Mouse (Mus musculus) adrenal gland, adult 2 months (tissue): Measurements from ENCODE around the gene Grk6. TPM values are rescaled to one million over a fixed set of nuclear protein-coding genes. Genes with fewer than 3 reads are reported as not detected.

Experiments used
- DNase-seq: peaks from one replicate; pipeline ENCODE4 v3.0.0; 2021
- polyA plus RNA-seq: library from polyadenylated mRNA; depleted of rRNA; stranded (reverse); fragments of >200 nt; gene quantifications from 2 replicates; pipeline ENCODE4 v1.2.3, GENCODE M21; 2012
- total RNA-seq, 2 experiments: library from RNA; stranded (reverse); gene quantifications; 2 replicates each; pipeline ENCODE4 v1.2.3; 2021

Gene Grk6
- total and polyA plus RNA-seq, 3 experiments, result 28.4 to 70.5 (median 36.5) TPM

GRCm38 (mm10) chr13:55464027-55464884 lies 19.4 kb downstream of the Grk6 start, which contains the start of gene Prr7:
TSS of gene Prr7 (plus strand) at chr13:55464267.
- peak; percentile 71 for DNase-seq

GRCm38 (mm10) chr13:55465184-55465583 lies 20.3 kb downstream of the Grk6 start:
- DNase-seq, result peak; percentile 73

GRCm38 (mm10) chr13:55465830-55466440 lies 21.1 kb downstream of the Grk6 start:
- DNase-seq, result no peak

DNA sequence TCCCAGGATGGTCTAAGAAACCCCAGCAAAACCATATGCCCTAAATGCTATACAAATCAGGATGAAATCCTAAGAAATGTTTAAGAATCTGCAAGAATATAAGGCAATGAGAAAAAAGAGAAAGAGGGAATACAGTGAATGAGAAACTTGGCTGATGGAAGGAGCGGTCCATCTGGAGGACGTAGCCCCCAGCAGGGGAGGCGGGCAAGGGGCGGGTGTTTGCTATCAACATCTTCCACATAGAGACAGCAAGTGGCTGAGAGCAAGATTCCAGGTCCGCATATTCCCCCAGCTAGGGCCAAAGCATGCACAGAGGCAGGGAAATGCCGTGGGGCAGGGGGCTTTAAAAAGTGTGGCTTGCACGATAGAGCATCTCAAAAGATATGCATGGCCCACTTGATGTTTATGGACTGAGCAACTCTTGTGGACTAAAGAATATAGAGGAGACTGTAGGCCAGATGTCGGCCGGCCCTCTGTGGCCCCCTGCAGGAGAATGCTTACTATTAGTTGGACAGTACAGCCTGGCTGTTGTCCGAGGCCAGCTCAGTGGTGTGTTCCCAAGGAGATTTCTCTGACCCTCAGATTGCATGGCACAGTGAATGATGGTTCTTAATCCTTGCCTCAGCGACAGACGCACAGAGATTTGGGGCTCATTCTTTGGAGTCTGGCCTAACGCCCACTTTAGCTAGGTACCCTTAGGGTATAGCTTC lies 24.1 kb downstream of the Grk6 start:
- peak; percentile 77 for DNase-seq

DNA sequence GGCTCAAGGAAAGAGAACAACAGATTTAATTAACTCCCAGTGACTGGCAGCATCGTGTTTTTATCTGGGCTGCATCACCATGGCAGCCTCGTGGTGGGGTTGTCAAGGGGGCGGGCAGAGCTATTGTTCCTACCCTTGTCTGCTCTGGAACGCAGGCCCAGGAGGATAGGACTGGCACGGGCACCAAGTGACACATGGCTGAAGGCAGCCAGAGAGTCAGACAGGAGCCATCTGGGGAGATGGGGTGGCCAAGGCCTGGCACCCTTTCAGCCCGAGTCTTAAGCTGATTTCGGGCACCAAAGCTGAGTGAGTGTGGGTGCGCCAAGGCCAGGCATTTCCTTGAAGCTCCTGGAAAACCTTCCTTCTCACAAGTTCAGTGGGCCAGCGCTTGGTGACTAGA lies 25.5 kb downstream of the Grk6 start:
- no peak for DNase-seq

DNA sequence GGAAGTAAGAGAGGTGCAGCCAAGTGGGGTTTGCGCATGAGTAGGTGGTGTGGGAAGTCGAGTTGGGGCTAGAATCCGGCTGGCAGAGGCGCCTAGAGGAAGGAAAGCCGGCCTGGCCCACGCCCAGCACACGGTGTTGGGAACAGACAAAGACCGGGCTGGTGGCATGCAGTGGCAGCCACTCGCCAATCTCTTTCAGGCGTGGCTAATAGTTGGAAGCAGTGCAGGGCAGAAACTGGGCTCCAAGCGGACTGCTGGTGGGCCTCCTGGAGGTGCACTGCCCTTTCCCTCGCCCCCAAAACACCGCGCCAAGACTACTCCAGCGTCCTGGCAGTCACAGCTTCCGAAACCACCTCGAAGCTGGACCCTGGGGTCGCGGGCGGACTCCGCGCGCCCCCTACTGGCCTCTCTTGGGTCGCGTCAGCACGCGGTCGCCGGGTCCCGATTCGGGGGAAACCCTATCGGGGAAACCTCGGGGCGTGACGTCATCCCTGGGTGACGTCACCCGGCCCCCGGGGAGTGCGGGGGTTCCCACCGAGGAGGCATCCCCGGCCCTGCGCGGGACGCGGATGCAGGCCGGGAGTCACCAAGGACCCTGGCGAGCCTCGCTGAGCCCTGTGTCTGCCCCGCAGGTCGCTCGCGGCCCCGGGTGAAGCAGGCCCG lies 26.4 kb downstream of the Grk6 start:
- peak; percentile 91 for DNase-seq

GRCm38 (mm10) chr13:55471819-55472131 lies 26.9 kb downstream of the Grk6 start:
- no peak for DNase-seq

GRCm38 (mm10) chr13:55472132-55473022 lies 27.5 kb downstream of the Grk6 start:
- DNase-seq, result peak; percentile 78

DNA sequence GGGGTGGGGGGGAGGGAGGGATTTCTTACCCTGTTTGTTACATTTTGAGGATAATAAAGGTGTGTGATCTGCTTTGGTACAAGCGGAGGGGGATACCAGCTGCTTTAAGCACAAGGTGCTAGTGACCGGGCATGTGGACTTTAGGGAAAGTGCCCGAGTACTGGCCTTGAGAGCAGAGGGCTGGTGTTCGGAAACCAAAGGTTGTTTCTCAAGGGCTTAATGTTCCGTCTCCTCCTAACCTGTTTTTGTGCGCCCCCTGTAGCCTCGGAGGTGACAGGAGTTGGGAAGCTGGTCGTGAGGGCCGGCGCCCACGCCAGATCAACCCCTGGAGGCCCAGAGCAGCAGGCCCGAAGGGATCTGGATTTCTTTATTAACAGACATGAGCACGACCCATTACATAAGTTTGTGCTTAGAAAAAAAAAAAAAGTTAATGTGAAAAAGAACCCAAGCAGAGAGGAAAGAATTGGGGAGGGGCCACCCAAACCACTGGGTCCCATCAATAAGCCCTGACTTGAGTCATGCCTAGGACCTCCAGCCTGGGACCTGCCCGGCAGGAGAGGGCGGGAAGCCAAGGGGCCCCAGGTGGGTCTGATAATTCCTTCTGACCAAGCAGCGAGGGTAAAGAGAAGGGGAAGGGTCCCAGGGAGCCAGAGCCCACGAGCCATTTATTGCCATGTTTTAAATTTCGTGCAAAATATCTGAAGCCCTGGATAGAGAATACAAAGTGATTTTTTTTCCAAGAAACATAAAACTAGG lies 28.4 kb downstream of the Grk6 start:
- DNase-seq, result no peak

DNA sequence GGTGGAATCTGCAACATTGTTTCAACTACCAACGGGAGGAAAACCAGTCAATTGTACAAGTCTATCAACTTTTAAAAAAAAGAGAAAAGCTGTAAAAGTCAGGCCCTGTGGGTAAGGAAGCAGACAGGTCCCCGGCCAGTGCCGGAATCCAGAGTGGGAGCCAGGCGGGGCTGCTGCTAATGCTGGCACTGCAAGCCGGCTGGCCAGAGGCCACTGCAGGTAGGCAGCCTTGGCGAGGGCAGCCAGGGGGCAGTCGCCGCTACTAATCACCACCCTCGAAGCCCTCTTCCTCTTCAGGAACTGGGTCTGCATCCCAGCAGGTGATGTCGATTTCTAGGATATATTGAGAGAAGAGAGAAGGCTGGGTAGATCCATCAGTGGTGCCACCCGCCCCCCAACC lies 29.1 kb downstream of the Grk6 start:
- no peak for DNase-seq

DNA sequence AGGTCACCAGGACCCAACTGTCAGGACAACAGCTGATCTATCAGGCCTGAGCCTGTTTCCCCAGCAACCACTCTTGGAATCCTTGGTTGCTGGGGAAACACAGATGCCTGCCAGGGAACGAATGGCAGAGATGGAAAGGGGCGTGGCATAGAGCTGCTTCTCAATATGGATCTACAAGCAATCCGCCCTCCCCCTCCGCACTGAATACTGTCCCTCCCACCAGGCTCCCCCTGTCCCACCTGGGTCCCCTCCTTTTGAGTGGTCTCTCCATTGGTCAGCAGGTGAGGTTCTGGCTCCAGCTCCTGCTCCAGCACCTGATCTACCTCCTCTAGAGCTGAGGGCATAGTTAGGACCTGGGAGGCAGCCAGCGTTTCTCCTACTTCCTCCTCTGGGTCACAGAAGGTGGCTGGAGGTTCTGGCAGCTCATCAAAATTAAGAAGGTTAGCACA lies 29.8 kb downstream of the Grk6 start:
- DNase-seq, result no peak

GRCm38 (mm10) chr13:55475750-55476149 lies 30.9 kb downstream of the Grk6 start:
- DNase-seq, result no peak

GRCm38 (mm10) chr13:55476256-55476655 lies 31.4 kb downstream of the Grk6 start:
- DNase-seq, result no peak

DNA sequence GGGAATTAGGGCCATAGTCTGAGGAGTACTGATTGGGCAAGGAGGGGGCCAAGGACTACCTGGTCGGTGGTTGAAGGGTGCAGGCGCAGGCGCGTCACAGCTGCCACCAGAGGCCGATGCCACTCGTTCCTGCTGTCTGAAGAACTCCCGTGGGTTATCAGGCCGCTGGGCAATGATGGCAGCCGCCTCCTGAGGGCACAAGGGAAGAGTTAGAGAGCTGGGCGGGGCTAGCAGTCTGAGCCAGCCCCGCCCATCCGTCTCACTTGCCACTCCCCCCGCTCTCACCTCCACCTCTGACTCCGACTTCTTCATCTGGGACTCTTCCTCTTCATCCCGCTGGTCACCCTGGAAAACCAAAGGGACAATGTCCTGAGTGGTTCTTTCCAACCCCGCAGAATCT lies 32.6 kb downstream of the Grk6 start:
- DNase-seq, result no peak

- no peak for DNase-seq
These were observed 33.2 kb downstream of the Grk6 start for GRCm38 (mm10) chr13:55478036-55478435.

GRCm38 (mm10) chr13:55479008-55479407 lies 34.1 kb downstream of the Grk6 start:
- DNase-seq, result no peak

GRCm38 (mm10) chr13:55479929-55480328 lies 35.1 kb downstream of the Grk6 start:
- DNase-seq, result no peak

DNA sequence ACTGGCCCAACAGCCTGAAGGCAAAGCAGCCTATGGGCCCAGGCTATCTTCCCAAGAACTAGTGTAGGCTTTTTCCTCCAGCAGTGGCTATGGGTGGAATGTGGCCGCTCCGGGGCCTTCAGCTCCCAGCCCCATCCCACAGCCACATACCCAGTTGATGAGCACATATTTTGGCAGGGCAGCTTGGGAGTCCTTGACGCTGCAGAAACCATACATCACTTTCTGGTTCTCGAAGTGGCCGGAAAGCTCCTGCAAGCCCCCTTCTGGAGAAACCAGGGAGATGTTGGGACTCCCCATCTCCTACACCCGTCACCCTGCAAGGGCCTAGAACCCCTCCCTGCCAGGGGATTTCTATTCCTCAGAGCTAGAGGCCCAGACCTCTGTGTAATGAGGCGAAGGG lies 37.7 kb downstream of the Grk6 start:
- DNase-seq, result peak; percentile 78

DNA sequence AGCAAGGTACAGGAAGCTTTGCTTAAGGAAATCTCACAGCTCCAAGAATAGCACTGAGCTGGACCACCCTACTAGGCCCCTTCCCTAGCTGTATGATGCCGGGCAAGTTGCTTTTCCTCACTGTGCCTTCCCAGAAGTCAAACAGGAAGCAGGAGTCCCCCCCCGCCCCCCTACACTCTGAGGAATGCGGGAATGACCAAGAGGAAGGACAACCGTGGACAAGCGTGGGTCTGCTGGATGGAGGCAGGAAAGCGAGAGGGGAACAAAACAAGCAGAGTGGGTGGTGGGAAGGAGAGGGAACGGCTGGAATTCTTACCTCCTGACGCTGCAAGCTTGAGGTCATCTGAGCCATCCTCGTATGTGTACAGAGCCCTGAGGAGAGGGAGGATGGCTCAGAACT lies 38.2 kb downstream of the Grk6 start:
- no peak for DNase-seq

DNA sequence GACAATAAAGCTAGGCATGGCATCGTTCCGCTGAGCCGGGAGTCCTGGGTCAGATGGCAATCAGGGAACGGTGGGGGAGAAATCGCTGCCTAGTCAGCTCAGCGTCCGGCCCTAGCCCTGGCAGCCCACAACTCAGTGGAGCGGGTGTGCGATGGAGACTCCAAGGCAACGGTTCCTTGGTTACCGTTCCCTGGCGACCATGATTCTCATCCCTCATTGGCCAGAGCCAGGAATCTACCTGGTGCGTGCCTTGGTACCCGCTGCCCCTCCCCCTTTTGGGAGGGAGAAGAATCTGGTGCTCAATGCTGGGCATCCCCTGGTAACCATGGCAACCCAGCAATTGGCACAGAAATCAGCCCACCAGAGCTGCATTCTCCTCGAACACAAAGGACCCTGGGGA lies 38.7 kb downstream of the Grk6 start:
- DNase-seq, result no peak
